Mouse (Mus musculus): Measurements from ENCODE around the gene Timp2.
"Not testable (repeated sequence)": the region's sequence is repeated elsewhere in the genome, so short reads cannot be mapped to it uniquely, and the experiment has no call there.

- not testable (repeated sequence) for TF ChIP-seq FLI1 (IDR thresholded peaks at IDR 0.05; ENCODE audit: low read length); GATA1 (IDR thresholded peaks at IDR 0.05; ENCODE audit: borderline replicate concordance, low read length)
Measured at GRCm38 (mm10) chr11:118387816-118388215, 32.3 kb upstream of the Timp2 start.
